Mouse (Mus musculus) midbrain, embryonic 13.5 days (tissue): ENCODE measurements around the gene Ctxn2. TPM values are rescaled to one million over a fixed set of nuclear protein-coding genes. Genes with fewer than 3 reads are reported as not detected.
A peak's percentile ranks its signal among the peaks of the same experiment; 100 is the strongest.
"Not testable (repeated sequence)": the region's sequence is repeated elsewhere in the genome, so short reads cannot be mapped to it uniquely, and the experiment has no call there.

ENCODE experiments used
- ATAC-seq: fragments of 200-750 bp; cut with Nextera tagmentation; 2 replicates; pipeline ENCODE4 v1.8.0; 2017; ENCODE audit warnings: mild to moderate bottlenecking, moderate TSS enrichment, moderate library complexity
- H3K27ac ChIP-seq: fragments of 300-500 bp; sonication (generic); 2 replicates; pipeline ENCODE4 v1.5.1; 2015; ENCODE audit warnings: inconsistent platforms, mild to moderate bottlenecking, moderate library complexity
- H3K27me3 ChIP-seq: fragments of 300-500 bp; sonication (generic); 2 replicates; pipeline ENCODE4 v1.6.1; 2015; ENCODE audit warnings: mild to moderate bottlenecking, inconsistent platforms
- H3K36me3 ChIP-seq: fragments of 300-500 bp; sonication (generic); 2 replicates; pipeline ENCODE4 v1.6.1; 2015; ENCODE audit warnings: mild to moderate bottlenecking, inconsistent platforms
- H3K4me1 ChIP-seq: fragments of 300-500 bp; sonication (generic); replicated peaks from 2 replicates; pipeline ENCODE4 v1.6.1; 2015; ENCODE audit warnings: inconsistent platforms
- H3K4me2 ChIP-seq: fragments of 300-500 bp; sonication (generic); replicated peaks from 2 replicates; pipeline ENCODE4 v1.6.1; 2015; ENCODE audit warnings: moderate library complexity, mild to moderate bottlenecking, inconsistent platforms
- H3K4me3 ChIP-seq: fragments of 300-500 bp; sonication (generic); replicated peaks from 2 replicates; pipeline ENCODE4 v1.5.1; 2015; ENCODE audit warnings: mild to moderate bottlenecking, inconsistent platforms
- H3K9ac ChIP-seq: fragments of 300-500 bp; sonication (generic); replicated peaks from 2 replicates; pipeline ENCODE4 v1.6.1; 2015; ENCODE audit warnings: mild to moderate bottlenecking, inconsistent platforms
- H3K9me3 ChIP-seq: fragments of 300-500 bp; sonication (generic); 2 replicates; pipeline ENCODE4 v1.6.1; 2016; ENCODE audit warnings: mild to moderate bottlenecking, inconsistent platforms
- WGBS: fragments of 180-500 bp; shearing (Covaris S2); methylation state at CpG from one replicate; pipeline ENCODE4 v1.1.7; 2015; 5-methylcytosine and 5-hydroxymethylcytosine counted together
- polyA plus RNA-seq: library from polyadenylated mRNA; unstranded; fragments of >200 nt; fragmentation: Nextera tagmentation; extraction: Ambion mirVana; gene quantifications from 2 replicates; pipeline ENCODE4 v1.2.1, GENCODE M21; 2015

Gene Ctxn2
- 4.2 and 5.0 TPM in 2 replicates for polyA plus RNA-seq

DNA sequence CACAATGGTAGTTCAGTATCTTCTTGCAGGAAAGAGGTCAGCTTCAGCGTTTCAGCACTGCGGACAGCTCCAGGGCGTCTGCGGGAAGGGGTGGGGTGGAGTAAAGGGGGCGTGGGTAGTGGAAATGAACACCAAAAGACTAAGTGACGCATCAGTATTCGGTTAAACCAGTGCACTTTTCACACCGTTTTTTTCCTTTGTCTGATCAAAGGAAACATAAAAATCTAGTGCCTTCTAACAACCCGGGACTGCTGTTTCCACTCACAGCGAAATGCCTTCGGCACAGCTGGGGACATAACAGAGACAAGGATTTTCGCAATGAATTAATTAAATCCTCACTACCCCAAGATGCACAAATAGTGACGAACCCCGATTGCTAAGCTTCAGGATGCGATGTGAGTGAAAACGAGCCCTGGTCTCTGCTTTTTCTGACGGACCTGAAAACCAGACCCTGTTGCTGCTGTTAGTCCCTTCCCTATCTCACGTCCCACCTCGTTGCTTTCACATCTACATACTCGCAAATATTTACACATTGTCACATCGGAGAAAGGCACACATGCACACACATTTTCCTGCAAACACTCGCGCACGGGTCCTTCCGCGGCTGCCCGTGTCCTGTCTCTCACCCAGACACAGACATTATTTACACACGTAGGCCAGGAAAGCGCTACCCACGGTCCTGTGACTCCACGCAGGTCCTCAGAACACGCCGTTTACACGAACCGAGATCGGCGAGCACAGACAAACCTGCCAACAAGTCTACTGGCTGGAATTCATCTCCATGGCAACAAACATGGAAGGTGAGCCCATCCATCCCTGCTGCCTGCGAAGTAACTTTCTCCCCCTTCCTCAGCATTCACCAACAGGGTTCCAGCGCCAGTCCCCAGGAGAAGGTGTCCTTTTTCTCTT lies at the start of gene Ctxn2:
Gene Ctxn2, plus strand, starts transcription at position 790 of the 909 bp plus-strand sequence.
- H3K4me3 ChIP-seq = peak within 1 kb of the TSS; percentile 53
- H3K27ac ChIP-seq = peak within 1 kb of the TSS; percentile 64
- peak; percentile 84 for ATAC-seq
- peak within 1 kb of the TSS; percentile 63 for H3K9ac ChIP-seq
- peak within 1 kb of the TSS; percentile 73 for H3K4me2 ChIP-seq
- H3K36me3 ChIP-seq = no peaks in the 10 kb centered on the region
- no peaks in the 10 kb centered on the region for H3K9me3 ChIP-seq
- no peaks in the 10 kb centered on the region for H3K27me3 ChIP-seq
- WGBS = under 1% methylated on average over 39 of the region's 39 CpGs
- H3K4me1 ChIP-seq = peaks cover 14% of the 10 kb centered on the region; the same call in 1 of the 2 replicates

DNA sequence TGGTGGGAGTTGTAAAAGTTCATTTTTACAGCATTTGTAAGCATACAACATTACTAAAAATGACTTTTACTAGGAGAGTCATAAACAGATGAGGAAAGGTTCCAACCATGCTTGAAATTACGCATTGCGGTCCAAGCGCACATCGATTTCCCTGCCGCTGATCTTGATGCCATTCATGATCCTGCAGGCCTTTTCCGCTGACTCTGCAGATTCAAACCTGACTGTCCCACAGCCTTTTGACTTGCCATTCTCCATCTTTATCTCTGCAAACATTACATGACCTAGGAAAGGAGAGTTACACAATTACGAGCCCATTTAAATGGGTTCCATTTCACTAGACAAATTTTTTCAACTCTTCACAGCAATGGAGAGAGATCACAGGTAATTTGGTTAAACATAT lies 47.7 kb upstream of the Ctxn2 start:
- H3K9me3 ChIP-seq = no peaks in the 10 kb centered on the region
- WGBS = 94% methylated on average over 7 of the region's 7 CpGs
- no peaks in the 10 kb centered on the region for H3K4me1 ChIP-seq
- H3K27me3 ChIP-seq = no peaks in the 10 kb centered on the region
- no peak overlapping the region for H3K27ac ChIP-seq
- no peak overlapping the region for H3K4me3 ChIP-seq
- ATAC-seq = no peak
- H3K4me2 ChIP-seq = no peak overlapping the region
- H3K36me3 ChIP-seq = peaks cover 57% of the 10 kb centered on the region
- no peak overlapping the region for H3K9ac ChIP-seq

DNA sequence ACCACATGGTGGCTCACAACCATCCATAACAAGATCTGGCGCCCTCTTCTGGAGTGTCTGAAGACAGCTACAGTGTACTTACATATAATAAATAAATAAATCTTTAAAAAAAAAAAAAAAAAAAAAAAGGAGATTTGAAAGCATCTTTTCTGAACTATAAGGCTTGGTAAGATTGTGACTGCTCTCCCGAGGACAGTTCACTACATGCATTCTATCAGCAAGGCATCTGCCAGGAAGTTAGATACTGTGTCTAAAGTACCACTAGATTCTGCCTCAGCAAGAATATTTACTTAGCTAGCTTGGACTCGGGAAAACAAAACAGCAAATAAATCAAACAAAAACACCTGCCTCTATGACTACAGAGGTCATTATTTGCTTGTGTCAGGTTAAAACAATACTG lies 44.4 kb upstream of the Ctxn2 start:
- not testable (repeated sequence) for H3K27me3 ChIP-seq, ATAC-seq, H3K4me2 ChIP-seq, H3K4me3 ChIP-seq, H3K4me1 ChIP-seq, H3K9ac ChIP-seq, H3K27ac ChIP-seq, H3K9me3 ChIP-seq
- 95% methylated on average over 2 of the region's 3 CpGs for WGBS
- peaks cover 53% of the 10 kb centered on the region for H3K36me3 ChIP-seq

DNA sequence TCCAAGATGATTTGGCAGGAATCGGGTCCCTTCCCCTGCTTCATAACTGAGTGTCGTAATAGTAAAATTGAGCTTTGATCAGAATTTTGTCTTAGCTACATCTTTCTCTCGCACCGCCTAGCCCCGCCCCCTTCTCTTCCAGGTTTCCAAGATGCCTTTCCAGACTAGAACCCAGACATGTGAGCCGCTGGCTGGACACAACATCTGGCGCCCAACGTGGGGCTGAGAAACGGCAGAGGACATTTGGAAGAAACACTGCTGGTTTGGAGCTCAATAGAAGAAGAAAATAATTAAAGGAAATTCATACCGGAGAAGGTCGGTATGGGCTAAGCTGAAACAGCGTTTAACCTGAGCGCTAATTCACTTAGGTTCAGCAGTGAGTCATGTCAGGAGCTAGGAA lies 32.0 kb upstream of the Ctxn2 start:
- not testable (repeated sequence) for H3K9ac ChIP-seq, H3K27me3 ChIP-seq, H3K4me3 ChIP-seq, H3K27ac ChIP-seq, ATAC-seq, H3K9me3 ChIP-seq, H3K4me2 ChIP-seq, H3K4me1 ChIP-seq
- WGBS = 98% methylated on average over 13 of the region's 13 CpGs
- peaks cover 47% of the 10 kb centered on the region for H3K36me3 ChIP-seq

DNA sequence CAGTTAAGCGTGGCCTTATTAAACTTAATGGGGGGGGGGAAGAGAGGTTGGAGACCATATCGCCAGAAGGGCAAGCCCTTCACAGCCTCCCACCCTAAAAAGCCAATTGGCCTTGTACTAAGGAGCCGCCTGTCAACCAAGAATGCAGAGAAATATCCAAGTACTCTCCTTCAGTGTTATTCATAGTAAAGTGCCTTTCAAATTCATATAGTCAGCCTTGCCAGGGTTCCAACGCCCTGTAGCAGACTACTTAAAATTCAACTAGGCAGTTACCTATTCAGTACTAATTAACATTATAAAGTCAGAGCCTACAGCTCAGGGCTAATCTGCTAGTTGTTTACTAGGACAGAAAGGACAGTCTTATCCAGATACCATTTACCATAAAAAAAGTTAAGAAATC lies 30.0 kb upstream of the Ctxn2 start:
- H3K27ac ChIP-seq, H3K9me3 ChIP-seq, H3K27me3 ChIP-seq, H3K9ac ChIP-seq, H3K4me2 ChIP-seq, H3K4me1 ChIP-seq, H3K4me3 ChIP-seq, ATAC-seq: not testable (repeated sequence)
- 74% methylated on average over 4 of the region's 4 CpGs for WGBS
- H3K36me3 ChIP-seq = peaks cover 53% of the 10 kb centered on the region

DNA sequence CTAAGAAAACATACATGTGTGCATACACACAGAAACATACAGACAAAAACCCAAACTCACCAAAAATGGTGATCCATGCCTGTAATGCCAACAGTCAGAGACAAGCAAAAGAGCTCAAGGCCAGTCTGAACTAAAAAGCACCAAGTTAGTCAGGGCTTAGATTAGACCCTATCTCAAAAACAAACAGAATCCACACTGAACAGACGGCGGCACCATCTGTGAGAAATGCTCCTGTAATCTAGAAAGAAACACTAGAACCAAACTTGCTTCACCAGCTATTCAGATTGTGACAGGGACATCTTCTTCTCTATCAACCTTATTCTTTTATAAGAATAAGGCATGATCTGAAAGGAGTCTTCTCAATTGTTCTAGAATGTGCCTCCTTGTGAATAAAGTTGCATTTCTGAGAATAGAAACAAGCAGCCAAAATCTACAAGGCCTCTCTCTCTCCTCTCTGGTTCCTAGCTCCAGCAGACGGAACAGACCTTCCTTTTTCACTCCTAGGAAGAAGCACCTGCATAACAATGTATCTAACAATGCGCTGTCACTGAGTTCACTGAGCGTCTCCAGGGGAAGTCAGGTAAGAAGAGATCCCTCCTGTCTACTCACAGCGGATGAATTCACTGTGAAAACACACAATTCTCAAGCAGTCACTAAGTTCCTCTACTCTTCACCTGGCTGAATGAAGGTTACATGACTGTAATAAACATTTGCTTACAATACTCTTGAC lies 16.9 kb upstream of the Ctxn2 start:
- Histone ChIP-seq H3K27me3 (no peaks in the 10 kb centered on the region), H3K4me3 (no peak overlapping the region), H3K27ac (no peak overlapping the region), H3K4me1 (peaks cover 32% of the 10 kb centered on the region), H3K36me3 (peaks cover 12% of the 10 kb centered on the region), H3K9ac (no peak overlapping the region), H3K4me2 (0 out of 2 replicates have a peak overlapping the region, but pooled peaks have one; percentile 25), H3K9me3 (no peaks in the 10 kb centered on the region)
- WGBS = 65% methylated on average over 6 of the region's 6 CpGs
- ATAC-seq = no peak

DNA sequence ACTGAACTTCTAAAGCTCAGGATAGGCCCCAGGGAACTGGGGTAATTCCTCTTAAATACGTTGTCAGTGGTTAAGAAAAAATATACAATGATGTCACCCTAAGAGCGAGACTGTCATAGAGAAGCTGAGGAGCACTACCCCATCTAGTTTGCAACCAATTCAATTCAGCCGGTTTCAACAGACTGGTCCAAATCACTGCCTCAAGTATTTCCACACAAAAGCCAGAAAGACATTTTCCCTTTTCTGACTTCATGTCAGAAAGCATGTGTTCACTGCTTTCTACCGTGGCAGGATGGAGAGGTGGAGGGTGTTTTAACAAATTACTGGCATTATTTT lies 14.2 kb upstream of the Ctxn2 start:
- no peaks in the 10 kb centered on the region for H3K27me3 ChIP-seq
- peak overlapping the region; percentile 83 for H3K4me3 ChIP-seq
- WGBS = 5% methylated on average over 4 of the region's 4 CpGs
- H3K27ac ChIP-seq = peak overlapping the region; percentile 97
- peak overlapping the region; percentile 98 for H3K9ac ChIP-seq
- peak; percentile 37; the same call in 1 of the 2 replicates for ATAC-seq
- no peaks in the 10 kb centered on the region for H3K9me3 ChIP-seq
- peak overlapping the region; percentile 78 for H3K4me2 ChIP-seq
- H3K4me1 ChIP-seq = peaks cover 32% of the 10 kb centered on the region
- no peaks in the 10 kb centered on the region for H3K36me3 ChIP-seq

DNA sequence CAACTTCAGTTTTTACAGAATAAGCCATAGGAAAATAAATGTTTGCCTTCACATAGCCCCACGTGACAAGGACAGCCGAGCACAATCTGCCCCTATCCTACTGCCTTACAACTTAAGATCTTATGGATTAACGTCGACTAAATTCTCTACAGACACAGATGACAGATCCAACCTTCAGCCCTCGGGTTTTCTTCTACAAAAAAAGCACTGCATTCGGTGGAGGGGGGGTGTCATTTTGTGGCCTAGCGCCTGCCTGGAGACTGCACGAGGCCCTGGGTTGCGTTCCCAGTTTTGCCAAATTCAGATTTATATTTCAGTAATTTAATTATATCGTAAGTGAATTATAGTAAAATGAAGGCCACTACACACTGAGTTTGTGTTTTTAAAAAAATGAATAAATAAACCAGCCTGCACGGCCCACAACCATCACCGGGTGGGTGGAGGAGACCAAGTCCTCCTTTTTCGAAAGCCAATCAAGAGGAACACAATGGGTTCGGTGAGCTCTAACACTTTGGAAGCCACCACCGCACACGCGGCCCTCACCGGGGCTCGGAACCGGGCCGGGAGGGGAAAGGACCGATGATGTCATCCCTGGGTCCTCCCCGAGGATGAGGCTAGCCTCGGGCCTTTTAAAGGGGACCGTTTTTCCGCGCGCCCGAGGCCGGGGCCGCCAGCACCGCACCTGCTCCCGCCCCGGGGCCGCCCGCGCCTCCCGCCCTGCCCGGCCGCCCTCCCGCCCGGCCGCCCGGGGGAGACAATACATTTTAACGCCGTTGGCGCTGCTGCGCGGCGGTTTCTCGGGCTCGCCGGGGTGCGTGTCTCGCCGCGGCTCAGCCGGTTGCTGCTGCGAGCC lies 13.6 kb upstream of the Ctxn2 start:
- under 1% methylated on average over 46 of the region's 59 CpGs for WGBS
- H3K27ac ChIP-seq = peak overlapping the region; percentile 97
- H3K9ac ChIP-seq = peak overlapping the region; percentile 98
- H3K9me3 ChIP-seq = no peaks in the 10 kb centered on the region
- H3K4me2 ChIP-seq = peak overlapping the region; percentile 78
- ATAC-seq = peak; percentile 86
- peak overlapping the region; percentile 83 for H3K4me3 ChIP-seq
- H3K27me3 ChIP-seq = no peaks in the 10 kb centered on the region
- H3K4me1 ChIP-seq = peaks cover 32% of the 10 kb centered on the region
- no peaks in the 10 kb centered on the region for H3K36me3 ChIP-seq

DNA sequence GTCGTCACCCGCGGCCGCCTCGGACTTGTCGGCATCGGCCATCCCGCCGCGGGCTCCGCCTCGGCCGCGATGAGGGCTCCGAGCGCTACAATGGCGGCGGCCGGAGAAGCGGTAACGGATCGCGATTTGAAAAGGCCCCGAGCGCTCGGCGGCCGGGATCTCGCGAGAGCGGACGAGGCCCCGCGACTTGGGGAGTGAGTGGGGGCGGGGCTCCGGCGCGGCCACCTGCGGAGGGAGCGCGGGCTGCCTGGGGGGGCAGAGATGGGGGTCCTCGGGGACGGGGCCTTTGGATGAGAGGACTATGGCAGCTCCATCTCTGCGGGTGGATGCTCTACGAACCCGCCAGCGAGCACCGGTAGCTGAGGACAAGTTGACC lies 13.0 kb upstream of the Ctxn2 start, which contains the start of gene Myef2:
Gene Myef2, minus strand, starts transcription at position 185 of the 376 bp plus-strand sequence.
- Histone ChIP-seq H3K4me1 (peaks cover 30% of the 10 kb centered on the region), H3K27ac (peak within 1 kb of the TSS; percentile 97), H3K9me3 (no peaks in the 10 kb centered on the region), H3K9ac (peak within 1 kb of the TSS; percentile 98), H3K4me2 (peak within 1 kb of the TSS; percentile 78), H3K4me3 (peak within 1 kb of the TSS; percentile 83), H3K27me3 (no peaks in the 10 kb centered on the region), H3K36me3 (no peaks in the 10 kb centered on the region)
- WGBS = under 1% methylated on average over 48 of the region's 48 CpGs
- ATAC-seq = peak; percentile 86

DNA sequence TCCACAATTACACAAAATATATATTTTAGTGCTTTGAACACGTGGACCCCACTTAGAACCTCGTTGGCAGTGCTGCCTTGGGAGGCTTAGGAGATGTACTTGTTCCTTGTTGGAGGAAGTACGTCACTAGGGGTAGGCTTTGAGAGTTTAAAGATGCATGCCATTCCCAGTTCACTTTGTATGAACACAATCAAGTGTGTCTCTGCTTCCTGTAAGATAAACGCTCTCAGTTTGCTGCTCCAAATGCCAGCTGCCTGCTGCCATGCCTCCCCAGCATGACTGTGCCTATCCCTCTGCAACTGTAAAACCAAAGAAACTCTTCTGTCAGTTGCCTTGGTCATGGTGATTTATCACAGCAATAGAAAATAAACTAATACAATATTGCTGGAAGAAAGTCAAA lies 10.7 kb upstream of the Ctxn2 start:
- no peak overlapping the region for H3K27ac ChIP-seq
- no peak overlapping the region for H3K4me3 ChIP-seq
- H3K27me3 ChIP-seq = no peaks in the 10 kb centered on the region
- no peaks in the 10 kb centered on the region for H3K9me3 ChIP-seq
- peaks cover 14% of the 10 kb centered on the region for H3K4me1 ChIP-seq
- H3K36me3 ChIP-seq = no peaks in the 10 kb centered on the region
- WGBS = 37% methylated on average over 4 of the region's 4 CpGs
- no peak overlapping the region for H3K4me2 ChIP-seq
- ATAC-seq = no peak
- H3K9ac ChIP-seq = no peak overlapping the region

DNA sequence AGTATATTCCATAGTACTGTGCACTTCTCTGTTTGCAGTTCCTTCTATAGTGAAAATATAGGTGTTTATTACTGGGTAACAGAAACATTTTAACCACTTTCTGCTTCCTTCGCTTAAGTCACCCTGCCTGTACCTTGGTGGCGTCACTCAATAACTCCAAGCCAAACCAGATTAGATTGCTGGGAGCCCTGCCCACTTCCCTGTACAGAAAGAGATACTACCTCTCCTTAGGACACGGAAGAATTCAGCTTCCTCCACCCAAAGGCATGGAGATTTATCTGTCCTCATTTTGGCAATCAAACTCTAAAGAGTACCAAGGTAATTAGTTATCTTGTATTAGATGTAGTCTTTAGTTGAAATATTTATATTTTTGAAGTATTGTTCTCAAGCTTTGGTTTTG lies 9.7 kb upstream of the Ctxn2 start:
- Histone ChIP-seq H3K27me3 (no peaks in the 10 kb centered on the region), H3K9ac (no peak overlapping the region), H3K4me3 (no peak overlapping the region), H3K36me3 (no peaks in the 10 kb centered on the region), H3K4me2 (no peak overlapping the region), H3K4me1 (peaks cover 5% of the 10 kb centered on the region), H3K27ac (no peak overlapping the region), H3K9me3 (no peaks in the 10 kb centered on the region)
- WGBS = 87% methylated on average over 3 of the region's 3 CpGs
- no peak for ATAC-seq
